Mouse (Mus musculus): ENCODE results near the gene Emx1. TPM values are rescaled to one million over a fixed set of nuclear protein-coding genes. Genes with fewer than 3 reads are reported as not detected.

Emx1 gene
- polyA plus RNA-seq, 1 experiment, result 0.11 TPM

DNA sequence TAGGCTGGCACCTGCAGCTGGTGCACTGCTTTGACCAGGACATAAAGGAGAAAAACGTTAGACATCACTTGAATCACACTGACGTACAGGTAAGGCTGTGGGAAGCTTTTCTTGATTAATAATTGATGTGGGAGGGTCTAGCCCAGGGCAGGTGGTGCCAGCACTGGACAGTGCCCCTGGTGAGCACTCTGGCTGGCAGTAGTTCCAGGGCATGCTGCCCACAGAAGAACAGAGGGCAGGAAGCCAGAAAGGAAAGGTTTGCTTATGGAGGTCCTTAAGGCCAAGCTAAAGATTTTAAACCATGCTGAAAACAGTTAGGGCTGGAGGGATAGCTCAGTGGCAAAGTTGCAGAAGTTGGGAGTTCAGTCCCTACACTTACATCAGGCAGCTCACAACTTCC lies 7.2 kb upstream of the Emx1 start:
- TF ChIP-seq CTCF (IDR thresholded peaks at IDR 0.05; ENCODE audit: borderline replicate concordance, insufficient read depth, low read depth, low read length), result no peak
- no peak for TF ChIP-seq POLR2A (IDR thresholded peaks at IDR 0.05; ENCODE audit: borderline replicate concordance, insufficient read depth, low read length)
- no peaks in the 10 kb centered on the region for H3K27me3 ChIP-seq (ENCODE audit: control insufficient read depth, insufficient read depth, low read length)
- no peak overlapping the region for H3K4me3 ChIP-seq (replicated peaks; ENCODE audit: insufficient read depth, low read depth, low read length)
- H3K4me1 ChIP-seq (ENCODE audit: control insufficient read depth, insufficient read depth, low read length), result no peaks in the 10 kb centered on the region
- H3K27ac ChIP-seq (ENCODE audit: insufficient read depth, low read length), result no peak overlapping the region
- WGBS, result 63% methylated on average over 2 of the region's 2 CpGs
- no peak for DNase-seq

DNA sequence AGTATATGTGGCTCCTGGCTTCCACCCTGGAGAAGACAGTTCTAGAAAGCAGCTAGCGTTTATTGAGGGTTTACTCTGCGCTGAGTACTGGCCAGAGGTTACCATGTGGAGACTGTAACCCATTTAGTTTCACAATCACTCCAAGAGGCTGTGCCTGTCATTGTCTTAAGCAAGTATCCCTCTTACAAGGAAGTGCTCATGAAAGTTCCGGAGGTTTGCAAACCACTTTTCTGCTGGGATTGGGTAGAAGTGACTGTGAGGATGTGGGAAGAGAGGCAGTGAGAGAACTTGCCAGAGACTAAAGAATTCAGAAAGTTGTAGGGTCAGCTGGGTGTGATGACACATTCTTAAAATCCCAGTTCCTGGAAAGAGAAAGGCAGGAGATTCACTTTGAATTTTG lies 3.3 kb upstream of the Emx1 start:
- TF ChIP-seq POLR2A (IDR thresholded peaks at IDR 0.05; ENCODE audit: borderline replicate concordance, insufficient read depth, low read length) (no peak), CTCF (IDR thresholded peaks at IDR 0.05; ENCODE audit: borderline replicate concordance, insufficient read depth, low read depth, low read length) (no peak)
- H3K27me3 ChIP-seq (ENCODE audit: control insufficient read depth, insufficient read depth, low read length), result peaks cover 16% of the 10 kb centered on the region; the same call in 1 of the 2 replicates
- no peak for DNase-seq
- WGBS, result 81% methylated on average over 3 of the region's 3 CpGs
- no peak overlapping the region for H3K27ac ChIP-seq (ENCODE audit: insufficient read depth, low read length)
- H3K4me3 ChIP-seq (replicated peaks; ENCODE audit: insufficient read depth, low read depth, low read length), result no peak overlapping the region
- H3K4me1 ChIP-seq (ENCODE audit: control insufficient read depth, insufficient read depth, low read length), result peaks cover 9% of the 10 kb centered on the region; the same call in 1 of the 2 replicates

DNA sequence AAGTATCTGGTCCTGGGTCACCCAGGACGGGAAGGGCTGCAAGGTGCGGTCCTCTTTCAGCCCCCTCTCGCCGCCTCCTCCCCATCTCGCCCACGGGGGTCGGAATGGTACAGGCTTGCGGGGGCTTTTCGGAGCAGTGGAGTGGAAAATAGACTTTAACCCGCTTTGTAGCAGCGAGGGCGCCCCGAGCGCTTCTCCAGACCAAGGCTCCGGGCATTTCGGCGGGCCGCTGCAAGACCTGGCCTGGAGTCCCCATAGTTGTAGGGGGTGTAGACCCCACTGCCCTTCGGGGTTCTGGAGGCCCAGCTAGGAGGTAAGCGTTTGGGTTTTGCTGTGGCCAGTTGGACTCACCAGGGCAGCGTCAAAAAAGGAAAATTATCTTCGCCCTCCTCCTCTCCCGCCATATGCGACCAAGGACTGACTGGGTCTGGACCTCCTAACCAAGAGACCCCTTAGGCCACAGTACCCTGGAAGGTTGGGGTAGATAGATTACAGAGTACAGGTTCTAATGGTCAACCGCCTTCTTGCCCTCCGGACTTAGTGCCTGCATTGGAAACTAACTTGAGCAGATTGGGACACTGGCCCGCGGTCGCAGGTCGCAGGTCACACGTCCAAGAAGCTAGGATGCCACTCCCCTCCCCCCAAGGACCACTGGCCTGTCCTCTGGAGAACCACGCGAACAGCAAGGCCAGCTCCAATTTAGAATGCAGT lies 1.1 kb upstream of the Emx1 start:
- H3K4me3 ChIP-seq (replicated peaks; ENCODE audit: insufficient read depth, low read depth, low read length), result no peak overlapping the region
- TF ChIP-seq POLR2A (IDR thresholded peaks at IDR 0.05; ENCODE audit: borderline replicate concordance, insufficient read depth, low read length) (no peak), CTCF (IDR thresholded peaks at IDR 0.05; ENCODE audit: borderline replicate concordance, insufficient read depth, low read depth, low read length) (no peak)
- H3K27ac ChIP-seq (ENCODE audit: insufficient read depth, low read length), result no peak overlapping the region
- peaks cover 18% of the 10 kb centered on the region; the same call in 1 of the 2 replicates for H3K27me3 ChIP-seq (ENCODE audit: control insufficient read depth, insufficient read depth, low read length)
- no peak for DNase-seq
- H3K4me1 ChIP-seq (ENCODE audit: control insufficient read depth, insufficient read depth, low read length), result peaks cover 9% of the 10 kb centered on the region; the same call in 1 of the 2 replicates
- WGBS, result 4% methylated on average over 33 of the region's 33 CpGs

DNA sequence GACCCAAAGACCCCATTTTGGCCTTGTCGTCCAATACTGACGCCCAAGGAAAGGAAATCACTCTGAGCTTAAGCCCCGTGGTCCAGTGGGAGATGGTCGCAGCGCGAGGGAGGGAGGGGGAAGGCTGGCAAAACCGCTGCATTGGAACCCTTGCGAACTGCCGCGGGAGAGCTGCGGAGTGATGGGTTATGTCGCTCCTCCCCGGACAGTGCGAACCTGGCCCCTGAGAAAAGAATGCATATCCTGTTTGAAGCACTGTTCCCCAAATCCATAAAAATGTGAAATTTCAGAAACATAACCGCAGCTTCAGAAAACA lies 536 bp upstream of the Emx1 start:
- Histone ChIP-seq H3K4me3 (replicated peaks; ENCODE audit: insufficient read depth, low read depth, low read length) (peak overlapping the region; percentile 46), H3K4me1 (ENCODE audit: control insufficient read depth, insufficient read depth, low read length) (peaks cover 9% of the 10 kb centered on the region; the same call in 1 of the 2 replicates), H3K27ac (ENCODE audit: insufficient read depth, low read length) (no peak overlapping the region), H3K27me3 (ENCODE audit: control insufficient read depth, insufficient read depth, low read length) (peaks cover 18% of the 10 kb centered on the region; the same call in 1 of the 2 replicates)
- no peak for DNase-seq
- TF ChIP-seq CTCF (IDR thresholded peaks at IDR 0.05; ENCODE audit: borderline replicate concordance, insufficient read depth, low read depth, low read length) (no peak), POLR2A (IDR thresholded peaks at IDR 0.05; ENCODE audit: borderline replicate concordance, insufficient read depth, low read length) (no peak)
- 3% methylated on average over 15 of the region's 15 CpGs for WGBS

GRCm38 (mm10) chr6:85188256-85189110 lies 1.2 kb downstream of the Emx1 start:
- no peak overlapping the region for H3K27ac ChIP-seq (ENCODE audit: insufficient read depth, low read length)
- 3% methylated on average over 39 of the region's 39 CpGs for WGBS
- peaks cover 18% of the 10 kb centered on the region; the same call in 1 of the 2 replicates for H3K27me3 ChIP-seq (ENCODE audit: control insufficient read depth, insufficient read depth, low read length)

GRCm38 (mm10) chr6:85189361-85189760 lies 2.1 kb downstream of the Emx1 start:
- no peak for TF ChIP-seq POLR2A (IDR thresholded peaks at IDR 0.05; ENCODE audit: borderline replicate concordance, insufficient read depth, low read length)
- no peak for TF ChIP-seq CTCF (IDR thresholded peaks at IDR 0.05; ENCODE audit: borderline replicate concordance, insufficient read depth, low read depth, low read length)
- no peak overlapping the region for H3K27ac ChIP-seq (ENCODE audit: insufficient read depth, low read length)
- H3K4me1 ChIP-seq (ENCODE audit: control insufficient read depth, insufficient read depth, low read length), result peaks cover 9% of the 10 kb centered on the region; the same call in 1 of the 2 replicates
- 12% methylated on average over 14 of the region's 14 CpGs for WGBS
- H3K4me3 ChIP-seq (replicated peaks; ENCODE audit: insufficient read depth, low read depth, low read length), result no peak overlapping the region
- DNase-seq, result no peak
- peaks cover 18% of the 10 kb centered on the region; the same call in 1 of the 2 replicates for H3K27me3 ChIP-seq (ENCODE audit: control insufficient read depth, insufficient read depth, low read length)

More at GRCm38 (mm10) chr6:85188256-85189110, 1.2 kb downstream of the Emx1 start:
- H3K4me3 ChIP-seq (replicated peaks; ENCODE audit: insufficient read depth, low read depth, low read length), result peak overlapping the region; percentile 28
- no peak for DNase-seq
- no peak for TF ChIP-seq POLR2A (IDR thresholded peaks at IDR 0.05; ENCODE audit: borderline replicate concordance, insufficient read depth, low read length)
- TF ChIP-seq CTCF (IDR thresholded peaks at IDR 0.05; ENCODE audit: borderline replicate concordance, insufficient read depth, low read depth, low read length), result no peak
- H3K4me1 ChIP-seq (ENCODE audit: control insufficient read depth, insufficient read depth, low read length), result peaks cover 9% of the 10 kb centered on the region; the same call in 1 of the 2 replicates

- Histone ChIP-seq H3K27ac (ENCODE audit: insufficient read depth, low read length) (no peak overlapping the region), H3K27me3 (ENCODE audit: control insufficient read depth, insufficient read depth, low read length) (peaks cover 18% of the 10 kb centered on the region; the same call in 1 of the 2 replicates)
Observed at GRCm38 (mm10) chr6:85189911-85190591, 2.8 kb downstream of the Emx1 start.

More at GRCm38 (mm10) chr6:85189911-85190591, 2.8 kb downstream of the Emx1 start:
- TF ChIP-seq CTCF (IDR thresholded peaks at IDR 0.05; ENCODE audit: borderline replicate concordance, insufficient read depth, low read depth, low read length), result no peak
- no peak for TF ChIP-seq POLR2A (IDR thresholded peaks at IDR 0.05; ENCODE audit: borderline replicate concordance, insufficient read depth, low read length)
- peak overlapping the region; percentile 16 for H3K4me3 ChIP-seq (replicated peaks; ENCODE audit: insufficient read depth, low read depth, low read length)
- DNase-seq, result peak; percentile 20 to 43
- peaks cover 9% of the 10 kb centered on the region; the same call in 1 of the 2 replicates for H3K4me1 ChIP-seq (ENCODE audit: control insufficient read depth, insufficient read depth, low read length)
- WGBS, result 1% methylated on average over 52 of the region's 52 CpGs
